Mouse (Mus musculus): ENCODE results near the gene Zfp184.

Gene Zfp184

GRCm38 (mm10) chr13:21920681-21921233 lies 24.1 kb upstream of the Zfp184 start:
- no peak for DNase-seq (ENCODE audit: low read depth, low spot score)

- DNase-seq (ENCODE audit: low read depth, low spot score), result no peak
Observed at GRCm38 (mm10) chr13:21923417-21923816, 21.5 kb upstream of the Zfp184 start.

DNA sequence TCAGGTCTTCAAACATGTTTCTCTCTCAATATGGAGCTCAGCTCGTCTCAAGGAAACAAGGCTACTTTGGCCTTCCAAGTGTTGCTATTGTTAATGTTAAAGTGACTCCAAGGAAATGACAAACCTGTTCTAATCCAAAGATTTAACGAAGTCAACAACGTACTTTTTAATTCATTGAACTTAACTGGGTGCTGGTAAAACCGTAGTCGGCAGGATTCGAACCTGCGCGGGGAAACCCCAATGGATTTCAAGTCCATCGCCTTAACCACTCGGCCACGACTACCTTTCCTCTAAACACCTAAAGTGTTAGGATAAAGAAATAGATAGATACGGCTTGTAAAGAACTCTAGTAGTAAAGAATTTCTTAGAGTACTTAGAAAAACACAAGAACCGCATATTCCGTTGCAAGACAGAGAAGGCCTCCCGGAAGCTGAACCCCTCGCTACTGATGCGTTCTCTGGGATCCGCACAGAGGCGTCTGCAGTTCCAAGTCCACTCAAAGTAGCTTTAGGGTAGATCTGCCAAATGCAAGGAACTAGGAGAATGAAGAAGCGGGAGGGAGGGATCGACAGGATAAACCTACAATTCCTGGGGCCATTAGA lies 20.1 kb upstream of the Zfp184 start:
- peak; percentile 75 for DNase-seq (ENCODE audit: low read depth, low spot score)

- DNase-seq (ENCODE audit: low read depth, low spot score), result no peak
Observed at GRCm38 (mm10) chr13:21930981-21931380, 13.9 kb upstream of the Zfp184 start.

DNA sequence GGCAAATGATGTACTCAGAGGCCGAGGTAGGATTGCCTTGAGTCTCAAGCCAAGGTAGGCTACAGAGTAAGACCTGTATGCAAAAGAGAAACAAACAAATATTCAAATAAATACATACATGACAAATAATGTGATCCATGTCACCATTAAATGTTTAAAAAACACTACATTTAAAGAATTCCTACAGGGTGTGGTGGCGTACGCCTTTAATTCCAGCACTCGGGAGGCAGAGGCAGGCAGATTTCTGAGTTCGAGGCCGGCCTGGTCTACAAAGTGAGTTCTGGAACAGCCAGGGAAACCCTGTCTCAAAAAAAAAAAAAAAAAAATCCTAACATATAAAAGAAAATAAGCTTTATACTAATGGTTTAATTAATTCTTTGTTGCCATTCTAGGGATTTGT lies 13.2 kb upstream of the Zfp184 start:
- DNase-seq (ENCODE audit: low read depth, low spot score), result no peak

DNA sequence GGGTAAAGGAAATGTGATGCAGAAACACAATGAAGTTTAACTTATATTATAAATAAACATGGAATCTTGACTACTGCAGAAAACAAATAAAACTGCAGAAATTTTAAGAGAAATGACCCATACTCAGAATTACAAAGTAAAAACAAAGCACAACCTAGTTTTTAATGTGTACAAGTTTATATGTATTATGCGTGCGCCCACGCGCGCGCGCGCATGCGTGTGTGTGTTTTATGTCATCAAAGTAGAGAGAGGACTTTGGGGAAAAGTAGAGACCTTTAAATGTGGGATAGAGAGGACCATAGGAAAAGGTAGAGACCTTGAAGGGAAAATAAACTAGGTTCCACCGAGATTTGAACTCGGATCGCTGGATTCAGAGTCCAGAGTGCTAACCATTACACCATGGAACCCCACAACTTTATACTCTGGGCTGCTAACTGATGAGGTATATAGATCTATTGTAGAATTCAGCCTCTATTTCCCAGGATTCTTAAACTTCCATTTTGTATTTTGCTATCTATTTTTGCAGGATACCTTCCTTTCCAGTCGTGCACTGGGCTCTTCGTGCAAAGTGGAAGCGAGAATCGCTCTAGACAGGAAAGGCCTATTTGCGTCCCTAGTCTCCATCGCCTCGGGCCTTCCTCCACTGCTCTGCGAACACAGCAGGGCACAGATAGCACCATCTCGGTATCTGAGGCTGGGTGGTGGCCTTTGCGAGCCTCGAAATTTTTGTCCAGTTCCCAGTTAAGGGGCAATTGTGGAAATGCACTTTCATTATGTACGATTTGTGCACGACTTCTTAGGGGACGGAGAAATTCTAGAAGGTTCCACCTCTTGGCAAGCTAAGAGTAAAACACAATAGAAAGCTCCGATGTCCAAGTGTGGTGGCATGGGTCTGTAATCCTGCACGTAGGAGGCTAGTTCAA lies 11.0 kb upstream of the Zfp184 start:
- peak; percentile 70 for DNase-seq (ENCODE audit: low read depth, low spot score)

DNA sequence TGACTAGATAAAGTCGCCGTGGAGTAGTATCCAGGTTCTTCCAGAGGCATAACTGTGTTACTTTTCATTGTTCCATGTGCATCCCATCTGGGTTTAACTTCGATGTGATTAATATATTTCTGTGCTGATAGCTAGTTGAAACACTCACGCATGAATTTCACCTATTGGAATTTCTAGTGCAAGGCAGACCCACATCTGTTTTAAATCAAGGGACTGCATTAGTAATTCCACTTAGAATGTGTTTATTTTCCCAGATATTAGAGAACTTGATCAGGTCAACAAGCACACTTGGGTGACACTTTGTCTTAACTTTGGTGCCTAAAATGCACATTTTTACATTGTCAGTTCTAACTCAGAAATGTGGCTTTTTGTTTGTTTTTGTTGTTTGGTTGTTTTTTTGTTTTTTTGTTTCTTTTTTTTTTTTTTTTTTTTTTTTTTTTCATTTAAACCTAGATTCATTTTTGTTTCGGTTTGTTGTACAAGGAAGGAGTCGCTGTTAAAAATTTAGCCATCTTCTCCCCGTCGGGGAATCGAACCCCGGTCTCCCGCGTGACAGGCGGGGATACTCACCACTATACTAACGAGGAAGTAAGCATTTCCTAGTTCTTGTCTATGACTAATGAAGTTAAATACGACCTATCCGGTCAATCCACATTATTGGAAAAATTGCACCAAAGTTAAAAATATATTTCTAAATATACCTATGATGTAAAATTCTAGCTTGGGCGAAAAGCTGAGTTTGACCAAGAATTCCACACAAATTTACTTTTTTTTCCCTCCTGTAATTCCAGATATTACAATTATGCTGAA lies 9.7 kb upstream of the Zfp184 start:
- DNase-seq (ENCODE audit: low read depth, low spot score), result peak; percentile 84

DNA sequence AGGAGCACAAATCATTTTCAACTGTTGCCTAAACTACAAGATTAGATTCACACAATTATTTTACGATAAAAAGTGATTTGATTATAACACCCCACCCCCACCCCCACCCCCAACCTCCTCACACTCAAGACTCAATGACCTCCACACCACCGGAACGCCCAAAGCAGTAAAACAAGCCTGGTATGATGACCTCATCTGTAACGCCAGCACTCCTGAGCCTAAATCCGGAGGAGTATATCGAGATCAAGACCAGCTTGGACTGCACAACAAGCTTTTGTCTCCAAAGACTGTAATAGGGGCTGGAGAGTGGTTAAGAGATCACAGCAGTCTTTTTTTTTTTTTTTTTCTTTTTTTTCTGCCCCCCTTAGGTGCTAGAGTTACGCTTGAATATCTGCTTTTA lies 9.1 kb upstream of the Zfp184 start:
- no peak for DNase-seq (ENCODE audit: low read depth, low spot score)

DNA sequence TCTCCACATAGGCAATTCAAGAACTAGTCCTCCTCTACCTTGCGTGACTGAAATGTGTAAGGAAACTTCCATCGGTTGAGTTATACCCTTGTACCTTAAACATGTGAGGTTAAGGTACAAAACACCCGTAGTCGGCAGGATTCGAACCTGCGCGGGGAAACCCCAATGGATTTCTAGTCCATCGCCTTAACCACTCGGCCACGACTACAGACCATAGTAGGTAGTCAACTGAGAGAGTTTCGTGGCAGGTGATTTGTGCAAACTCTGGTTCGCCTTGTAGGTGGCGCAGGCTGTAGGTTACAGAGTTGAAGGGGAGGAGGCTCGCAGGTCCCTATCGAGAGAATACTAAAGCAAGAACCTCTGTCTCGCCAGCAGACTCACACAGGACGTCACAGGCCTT lies 7.9 kb upstream of the Zfp184 start:
- DNase-seq (ENCODE audit: low read depth, low spot score), result peak; percentile 81

DNA sequence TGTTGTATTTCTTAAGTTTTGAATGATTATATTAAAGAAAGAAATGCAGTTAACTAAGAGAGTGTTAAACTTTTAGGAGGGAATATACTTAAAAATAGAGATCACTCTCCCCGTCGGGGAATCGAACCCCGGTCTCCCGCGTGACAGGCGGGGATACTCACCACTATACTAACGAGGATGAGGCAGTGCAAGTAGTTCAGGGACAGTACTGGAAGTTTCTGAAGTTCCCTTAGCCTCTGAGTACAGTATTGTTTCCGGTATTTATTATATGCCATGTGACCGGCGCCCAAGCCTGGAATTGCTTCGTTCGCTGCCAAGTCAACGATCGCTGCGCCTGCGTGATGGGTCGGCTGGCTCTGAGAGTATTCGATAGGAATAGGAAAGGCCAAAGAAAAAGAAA lies 4.7 kb upstream of the Zfp184 start:
- DNase-seq (ENCODE audit: low read depth, low spot score), result peak; percentile 95

- DNase-seq (ENCODE audit: low read depth, low spot score), result peak; percentile 88
Observed at GRCm38 (mm10) chr13:21940811-21941321, 4.0 kb upstream of the Zfp184 start.

GRCm38 (mm10) chr13:21943644-21944043 lies 1.2 kb upstream of the Zfp184 start:
- DNase-seq (ENCODE audit: low read depth, low spot score), result no peak

GRCm38 (mm10) chr13:21944592-21944925 lies 335 bp upstream of the Zfp184 start:
- DNase-seq (ENCODE audit: low read depth, low spot score), result no peak

- no peak for DNase-seq (ENCODE audit: low read depth, low spot score)
Observed at GRCm38 (mm10) chr13:21969269-21969668, 24.4 kb downstream of the Zfp184 start.

GRCm38 (mm10) chr13:21969816-21970215 lies 24.9 kb downstream of the Zfp184 start:
- DNase-seq (ENCODE audit: low read depth, low spot score), result no peak

GRCm38 (mm10) chr13:21971641-21972040 lies 26.7 kb downstream of the Zfp184 start:
- peak; percentile 9 for DNase-seq (ENCODE audit: low read depth, low spot score)

- DNase-seq (ENCODE audit: low read depth, low spot score), result peak; percentile 92
Observed at GRCm38 (mm10) chr13:21974221-21974725, 29.4 kb downstream of the Zfp184 start.

DNA sequence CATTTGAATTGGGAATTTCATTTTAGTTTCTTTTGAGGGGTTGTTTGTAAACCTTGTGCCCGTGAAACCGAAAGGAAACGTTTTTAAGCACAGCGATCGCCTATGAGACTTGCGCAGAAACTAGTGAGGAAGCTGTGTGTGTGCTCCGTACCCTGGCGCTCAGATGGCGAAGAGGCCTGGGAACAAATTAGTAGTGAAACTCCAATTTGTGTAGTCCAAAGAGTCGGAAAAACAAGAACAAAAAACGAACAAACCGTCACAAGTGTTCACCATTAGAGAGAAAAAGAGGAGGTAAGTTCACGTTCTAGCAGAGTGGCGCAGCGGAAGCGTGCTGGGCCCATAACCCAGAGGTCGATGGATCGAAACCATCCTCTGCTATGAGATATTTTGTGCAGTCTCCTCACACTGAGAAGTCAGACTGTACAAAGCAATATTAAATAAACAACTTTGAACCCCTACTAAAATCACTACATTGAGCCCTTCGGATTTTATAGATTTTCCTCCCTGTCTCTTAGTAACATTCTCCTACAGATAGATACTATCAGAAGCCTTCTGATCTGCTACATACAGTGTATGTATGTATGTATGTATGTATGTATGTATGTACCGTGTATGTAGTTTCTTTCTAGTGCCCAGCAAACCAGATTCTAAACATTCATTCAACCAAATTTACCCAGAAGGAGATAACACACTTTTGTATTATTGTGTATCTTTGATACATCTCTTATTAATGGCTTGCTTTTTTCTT lies 30.0 kb downstream of the Zfp184 start:
- DNase-seq (ENCODE audit: low read depth, low spot score), result peak; percentile 87

DNA sequence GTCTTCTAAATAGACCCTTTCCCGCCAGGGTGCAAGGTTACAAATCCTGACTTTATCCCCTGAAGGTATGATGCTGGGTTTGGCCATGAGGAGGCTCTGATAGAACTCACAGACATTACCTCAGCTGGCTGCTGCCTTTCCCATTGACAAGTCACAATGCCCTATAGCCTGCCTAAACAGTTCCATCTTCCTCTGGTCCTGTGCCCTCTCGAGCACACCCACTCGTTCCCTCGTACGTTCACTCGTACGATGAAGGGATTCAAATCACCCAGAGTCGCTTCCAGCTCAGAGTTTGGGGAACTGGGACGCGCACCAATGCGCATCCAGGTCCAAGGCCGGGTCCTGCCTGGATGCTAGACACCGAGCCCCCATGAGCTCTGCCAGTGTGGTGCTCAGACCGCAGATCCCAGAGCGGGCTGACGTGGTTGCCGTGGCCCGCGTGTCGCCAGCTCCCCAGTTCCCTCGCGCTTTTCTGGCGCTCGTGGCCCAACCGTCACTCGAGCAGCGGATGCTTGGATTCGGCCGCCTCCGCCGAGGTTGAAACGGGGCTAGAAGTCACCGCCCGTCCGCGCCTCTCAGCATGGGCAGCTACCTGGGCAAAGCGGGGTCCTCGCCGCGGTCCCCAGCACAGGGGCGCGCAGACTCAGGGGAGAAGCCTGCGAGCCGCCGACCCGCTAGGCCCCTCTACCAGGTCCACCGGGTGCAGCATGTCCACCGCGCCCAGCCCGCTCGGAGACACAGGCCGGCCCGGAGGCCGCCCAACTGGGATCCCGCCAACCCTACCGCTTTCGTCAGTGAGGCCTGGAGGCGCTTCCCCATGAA lies 36.3 kb downstream of the Zfp184 start, which contains the start of gene Pom121l2:
Gene Pom121l2 (plus strand): TSS at position 214 of the 822 bp plus-strand sequence.
- DNase-seq (ENCODE audit: low read depth, low spot score), result peak; percentile 30

DNA sequence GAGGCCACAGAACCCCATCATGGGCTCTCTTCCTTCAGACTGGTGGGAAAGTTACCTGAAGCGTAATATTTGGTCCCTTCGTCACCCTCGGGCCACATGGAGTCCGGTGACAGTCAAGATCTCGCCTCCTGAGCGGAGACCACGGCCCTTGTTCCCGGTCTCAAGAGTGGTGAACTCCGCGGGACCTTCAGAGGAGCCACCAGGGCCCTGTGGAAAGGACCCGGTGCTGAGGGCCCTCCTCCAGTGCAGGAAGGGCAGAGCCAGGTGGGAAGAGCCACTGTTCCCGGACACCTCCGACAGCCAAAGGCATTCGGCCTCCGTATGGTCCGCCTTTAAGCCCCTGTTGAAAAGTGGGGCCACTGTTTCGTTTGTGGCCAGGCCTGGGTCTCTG lies 36.9 kb downstream of the Zfp184 start:
- no peak for DNase-seq (ENCODE audit: low read depth, low spot score)

Measured in forelimb bud, embryonic 11.5 days (tissue).